Mouse (Mus musculus) c-Kit-positive CD71-positive TER-119-positive erythroid progenitor cells, embryonic 14.5 days (primary cell): ENCODE measurements around the gene Gm10770.
A peak's percentile ranks its signal among the peaks of the same experiment; 100 is the strongest.
"Not testable (repeated sequence)": the region's sequence is repeated elsewhere in the genome, so short reads cannot be mapped to it uniquely, and the experiment has no call there.

Source experiments
- DNase-seq: peaks from one replicate; pipeline ENCODE4 v3.0.0-alpha.2; 2013; ENCODE audit warnings: low spot score

The Gm10770 gene

DNA sequence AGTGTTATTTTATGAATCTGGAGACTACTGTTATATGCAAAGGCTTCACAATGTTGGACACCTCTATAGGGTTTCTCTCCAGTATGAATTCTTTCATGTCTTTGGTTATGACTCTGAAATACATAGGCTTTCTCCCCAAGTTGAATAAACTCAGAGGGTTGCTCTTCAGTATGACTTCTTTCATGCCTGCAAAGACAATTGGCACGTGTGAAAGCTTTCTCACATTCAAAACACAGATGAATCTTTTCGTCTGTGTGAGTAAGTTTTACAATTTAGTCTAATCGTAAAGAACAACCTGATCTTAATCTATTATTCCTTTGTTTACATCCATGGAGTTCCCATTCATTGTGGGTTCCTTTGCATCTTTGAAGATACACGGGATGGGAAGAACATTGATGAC lies at the start of gene Gm10770:
Gene Gm10770 (minus strand): TSS at position 101 of the 400 bp plus-strand sequence.
- DNase-seq: not testable (repeated sequence)

GRCm38 (mm10) chr2:150223263-150223662 lies 43.8 kb upstream of the Gm10770 start:
- not testable (repeated sequence) for DNase-seq

GRCm38 (mm10) chr2:150218363-150218725 lies 38.9 kb upstream of the Gm10770 start:
- not testable (repeated sequence) for DNase-seq

DNA sequence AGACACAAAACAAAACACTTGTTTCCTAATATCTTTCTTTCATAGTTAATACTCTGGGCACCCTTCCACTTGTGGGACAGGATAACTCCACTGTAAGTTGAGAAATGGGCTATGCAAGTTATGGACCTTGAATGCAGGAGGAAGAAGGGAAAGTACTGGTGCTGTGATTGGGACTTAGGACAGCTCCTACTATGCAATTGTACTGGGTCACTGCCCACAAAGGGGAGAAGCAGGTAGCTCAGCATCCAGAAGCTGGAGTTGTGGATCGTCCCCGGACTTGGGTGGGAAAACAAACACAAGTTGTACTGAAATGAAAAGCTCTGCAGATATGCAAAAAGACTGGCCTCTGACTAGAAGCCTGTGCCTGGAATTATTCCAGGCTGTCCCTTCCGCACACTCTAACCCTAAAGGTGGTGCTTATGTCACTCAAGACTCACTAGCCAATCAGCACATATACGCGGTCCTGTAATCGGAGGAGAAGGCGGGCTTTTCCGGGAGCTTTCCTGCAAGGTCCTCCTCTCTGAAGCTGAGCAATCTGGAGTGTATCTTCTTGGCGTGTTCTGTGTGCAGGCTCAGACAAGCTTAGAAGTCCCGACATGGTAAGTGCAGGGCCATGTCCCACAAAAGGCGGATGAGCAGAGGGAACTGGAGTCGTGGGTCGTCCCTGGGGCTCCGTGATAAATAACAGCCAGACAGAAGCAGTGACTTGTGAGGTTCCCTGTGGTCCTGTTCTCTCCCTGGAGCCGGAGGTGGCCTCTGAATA lies 38.3 kb upstream of the Gm10770 start, which contains the start of gene Zfp937:
Gene Zfp937 (plus strand): TSS at position 474 of the 763 bp plus-strand sequence.
- DNase-seq: not testable (repeated sequence)

DNA sequence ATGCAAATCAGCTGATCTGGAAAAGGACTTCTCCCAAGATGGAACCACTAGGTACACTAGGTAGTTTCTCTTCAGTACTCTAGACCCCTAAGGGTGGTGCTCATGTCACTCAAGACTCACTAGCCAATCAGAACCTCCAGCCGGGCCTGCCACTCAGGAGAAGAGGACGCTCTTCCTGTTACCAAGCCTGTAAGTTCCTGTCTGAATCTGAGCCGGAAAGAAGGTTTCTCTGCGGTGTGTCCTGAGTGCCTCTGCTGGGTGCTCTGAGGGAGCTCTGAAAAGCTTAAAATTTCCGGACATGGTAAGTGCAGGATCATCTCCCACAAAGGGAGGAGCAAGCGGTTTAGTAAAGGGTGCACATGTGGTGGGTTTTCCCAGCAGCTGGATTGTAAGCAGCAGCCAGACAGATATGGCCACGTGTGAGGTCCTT lies 2.1 kb upstream of the Gm10770 start, which contains the start of gene Gm14139:
Gene Gm14139 (plus strand): TSS at position 186 of the 430 bp plus-strand sequence.
- DNase-seq: not testable (repeated sequence)

- DNase-seq: not testable (repeated sequence)
These were observed 1.6 kb upstream of the Gm10770 start for GRCm38 (mm10) chr2:150181046-150181445.

- no peak for DNase-seq
These were observed 5.6 kb downstream of the Gm10770 start for GRCm38 (mm10) chr2:150173833-150174232.

DNA sequence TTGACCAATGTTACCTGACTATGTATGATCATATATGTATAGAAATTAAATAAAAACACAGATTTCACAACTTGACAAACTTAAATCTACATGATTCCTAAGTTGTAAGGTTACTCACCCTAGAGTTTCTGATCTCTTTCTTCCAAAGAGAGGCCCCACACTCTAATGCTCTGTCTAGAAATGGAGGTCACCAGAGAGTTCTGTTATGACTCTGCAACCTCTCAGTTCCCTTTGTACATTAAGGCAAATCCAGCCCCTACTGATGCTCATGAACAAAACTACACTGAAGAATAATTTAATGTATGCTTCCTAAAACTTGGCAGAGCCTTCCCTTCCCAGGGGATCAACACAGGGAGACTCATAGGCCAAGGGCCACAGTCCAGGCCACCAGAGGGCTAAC lies 12.8 kb downstream of the Gm10770 start:
- no peak for DNase-seq

DNA sequence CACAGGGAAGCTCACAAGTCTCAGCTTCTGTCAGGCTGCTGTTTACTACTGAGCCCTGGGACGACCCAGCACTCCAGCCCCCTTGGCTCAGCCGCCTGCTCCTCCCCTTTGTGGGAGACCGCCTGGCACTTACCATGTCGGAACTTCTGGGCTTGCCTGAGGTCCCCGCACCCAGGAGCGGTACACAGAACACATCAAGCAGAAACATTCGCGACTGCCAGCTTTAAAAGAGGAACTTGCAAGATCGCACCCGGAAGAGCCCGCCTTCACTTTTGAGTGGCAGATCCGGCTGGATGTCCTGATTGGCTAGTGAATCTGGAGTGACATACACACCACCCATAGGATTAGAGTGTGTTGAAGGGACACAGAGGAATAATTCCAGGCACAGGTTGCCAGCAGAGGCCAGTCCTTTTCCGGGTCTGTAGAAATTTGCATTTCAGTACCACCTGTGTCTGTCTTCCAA lies 43.0 kb downstream of the Gm10770 start, which contains the start of gene Zfp120:
Gene Zfp120 (minus strand): TSS at position 274 of the 463 bp plus-strand sequence.
- peak; percentile 84 for DNase-seq

GRCm38 (mm10) chr2:150132773-150133172 lies 46.7 kb downstream of the Gm10770 start:
- DNase-seq: no peak

DNA sequence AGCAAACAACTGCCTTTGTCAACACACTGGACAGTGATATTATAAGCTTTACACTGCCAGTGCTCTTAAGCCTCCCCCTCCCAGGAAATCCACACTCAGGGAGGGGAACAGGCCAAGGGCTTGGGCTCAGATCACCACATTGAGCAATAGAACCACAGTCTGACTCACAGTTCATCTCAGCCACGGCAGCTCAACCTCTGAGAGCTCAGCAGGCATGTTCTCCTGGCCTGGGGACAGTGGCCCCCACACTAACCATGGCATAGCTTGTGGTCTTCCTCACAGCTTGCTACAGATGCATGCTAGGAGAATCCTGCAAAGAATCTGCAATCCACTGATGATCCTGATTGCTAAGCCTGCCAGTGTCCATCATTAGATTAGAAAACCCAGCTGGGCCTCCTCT lies 47.5 kb downstream of the Gm10770 start:
- not testable (repeated sequence) for DNase-seq
